Mouse (Mus musculus) induced T-regulatory cell, adult 2 months (primary cell): Measurements from ENCODE around the gene Ubald2.
"Not testable (repeated sequence)": the region's sequence is repeated elsewhere in the genome, so short reads cannot be mapped to it uniquely, and the experiment has no call there.

Source experiments
- DNase-seq: peaks from one replicate; pipeline ENCODE4 v3.0.0-alpha.2; 2012; ENCODE audit warnings: low read depth

The Ubald2 gene

GRCm38 (mm10) chr11:116463833-116464232, 29.9 kb downstream of the Ubald2 start:
- peak; percentile 87 for DNase-seq

GRCm38 (mm10) chr11:116466141-116466540, 32.2 kb downstream of the Ubald2 start, which contains the start of gene Qrich2:
Gene Qrich2 (minus strand): TSS chr11:116466241.
- no peak for DNase-seq

- not testable (repeated sequence) for DNase-seq
These were observed 34.4 kb downstream of the Ubald2 start for GRCm38 (mm10) chr11:116468338-116468737.

- DNase-seq = no peak
These were observed 36.4 kb downstream of the Ubald2 start for GRCm38 (mm10) chr11:116470249-116470648.

GRCm38 (mm10) chr11:116470896-116471295, 37.0 kb downstream of the Ubald2 start:
- no peak for DNase-seq

GRCm38 (mm10) chr11:116472275-116472674, 38.4 kb downstream of the Ubald2 start:
- no peak for DNase-seq

- no peak for DNase-seq
These were observed 42.1 kb downstream of the Ubald2 start for GRCm38 (mm10) chr11:116476041-116476440.

GRCm38 (mm10) chr11:116476696-116477095, 42.8 kb downstream of the Ubald2 start:
- DNase-seq = no peak

GRCm38 (mm10) chr11:116477160-116477759, 43.4 kb downstream of the Ubald2 start:
- DNase-seq = no peak

GRCm38 (mm10) chr11:116478978-116479377, 45.1 kb downstream of the Ubald2 start:
- no peak for DNase-seq

GRCm38 (mm10) chr11:116479832-116480231, 45.9 kb downstream of the Ubald2 start:
- DNase-seq = no peak

GRCm38 (mm10) chr11:116480975-116481374, 47.1 kb downstream of the Ubald2 start:
- no peak for DNase-seq

- no peak for DNase-seq
These were observed 47.9 kb downstream of the Ubald2 start for GRCm38 (mm10) chr11:116481776-116482175.

- DNase-seq = no peak
These were observed 50.4 kb downstream of the Ubald2 start for GRCm38 (mm10) chr11:116484261-116484660.

- DNase-seq = no peak
These were observed 54.3 kb downstream of the Ubald2 start for GRCm38 (mm10) chr11:116488207-116488606.
